Comparison of ENCODE assay signal across 35 mouse cellular contexts in genomic region chr7:46751490-46751889, GRCm38 (mm10). TPM values are rescaled to one million over a fixed set of nuclear protein-coding genes. Genes with fewer than 3 reads are reported as not detected.
"Had no signal": no experiment of that assay in that cellular context is flagged by ENCODE, and none has a peak within 500 bp of the region (broad histone marks: within the 10 kb centered on the region; RNA-seq: fewer than 3 reads in every experiment).

Gene Saa2 (plus strand): TSS chr7:46751790.

- H3K9me3 ChIP-seq: embryonic facial prominence, embryonic 10.5 days; embryonic facial prominence, embryonic 12.5 days; embryonic facial prominence, embryonic 13.5 days; embryonic facial prominence, embryonic 15.5 days; forebrain, embryonic 10.5 days; forebrain, embryonic 12.5 days; forebrain, embryonic 13.5 days; forebrain, embryonic 15.5 days had no signal

- ATAC-seq: forebrain, embryonic 13.5 days; forebrain, embryonic 14.5 days; forebrain, embryonic 15.5 days; forebrain, embryonic 16.5 days; forebrain, postnatal 0 days had no signal

- H3K4me3 ChIP-seq: embryonic facial prominence, embryonic 10.5 days; embryonic facial prominence, embryonic 12.5 days; embryonic facial prominence, embryonic 13.5 days; embryonic facial prominence, embryonic 15.5 days; erythroblast, embryonic 14.5 days; forebrain, embryonic 10.5 days; forebrain, embryonic 12.5 days; forebrain, embryonic 13.5 days; forebrain, embryonic 15.5 days; gastrocnemius, adult 2 months had no signal

- H3K4me1 ChIP-seq: embryonic facial prominence, embryonic 12.5 days; embryonic facial prominence, embryonic 13.5 days; embryonic facial prominence, embryonic 15.5 days; forebrain, embryonic 13.5 days; forebrain, embryonic 15.5 days had no signal

- H3K36me3 ChIP-seq: embryonic facial prominence, embryonic 10.5 days; embryonic facial prominence, embryonic 12.5 days; embryonic facial prominence, embryonic 13.5 days; embryonic facial prominence, embryonic 15.5 days; forebrain, embryonic 10.5 days; forebrain, embryonic 12.5 days; forebrain, embryonic 15.5 days had no signal

- H3K4me2 ChIP-seq: embryonic facial prominence, embryonic 12.5 days; embryonic facial prominence, embryonic 13.5 days; embryonic facial prominence, embryonic 15.5 days; forebrain, embryonic 12.5 days; forebrain, embryonic 13.5 days; forebrain, embryonic 15.5 days had no signal

- H3K9ac ChIP-seq: embryonic facial prominence, embryonic 12.5 days; embryonic facial prominence, embryonic 13.5 days; embryonic facial prominence, embryonic 15.5 days; forebrain, embryonic 12.5 days; forebrain, embryonic 13.5 days; forebrain, embryonic 15.5 days; forebrain, postnatal 0 days had no signal

- H3K27ac ChIP-seq: embryonic facial prominence, embryonic 10.5 days; embryonic facial prominence, embryonic 12.5 days; embryonic facial prominence, embryonic 13.5 days; embryonic facial prominence, embryonic 15.5 days; forebrain, embryonic 10.5 days; forebrain, embryonic 12.5 days; forebrain, embryonic 13.5 days; forebrain, embryonic 15.5 days; gastrocnemius, adult 2 months had no signal

- H3K27me3 ChIP-seq: embryonic facial prominence, embryonic 12.5 days; embryonic facial prominence, embryonic 13.5 days; embryonic facial prominence, embryonic 15.5 days; forebrain, embryonic 12.5 days; forebrain, embryonic 13.5 days; forebrain, embryonic 15.5 days had no signal

- DNase-seq: cerebellum, adult 2 months; cerebellum, adult 8-10 months; cerebellum, adult 9-10 months; cerebellum, adult 9-11 months; cerebellum, postnatal 14 days; cerebellum, postnatal 25 days; cerebellum, postnatal 36 days; embryo, embryonic 11 days; forebrain, postnatal 0 days; gastrocnemius, adult 2 months; gastrocnemius, postnatal 10 days; gastrocnemius, postnatal 14 days; gastrocnemius, postnatal 25 days; gastrocnemius, postnatal 36 days; heart, adult 11 months; heart, adult 18-20 months had no signal

RNA-seq across cellular contexts. Expression of gene Saa2, which starts in this region (rescaled TPM):
- total RNA-seq: common myeloid progenitor, adult 5-6 weeks; forebrain, postnatal 0 days; gastrocnemius, adult 2 months; gastrocnemius, adult 8-10 months; gastrocnemius, postnatal 10 days; gastrocnemius, postnatal 25 days; gastrocnemius, postnatal 36 days; gastrocnemius, postnatal 4 days; granulocyte monocyte progenitor cell, adult 5-6 weeks; heart, adult 18-20 months had no signal
- polyA plus RNA-seq: cerebellum, adult 2 months; cortical plate, adult 2 months; embryonic facial prominence, embryonic 12.5 days; embryonic facial prominence, embryonic 13.5 days; embryonic facial prominence, embryonic 14.5 days; embryonic facial prominence, embryonic 15.5 days; erythroblast, embryonic 14.5 days; forebrain, embryonic 11.5 days; forebrain, embryonic 12.5 days; forebrain, embryonic 13.5 days; forebrain, embryonic 14.5 days; forebrain, embryonic 15.5 days; forebrain, embryonic 16.5 days; forebrain, postnatal 0 days; gonadal fat pad, adult 2 months had no signal
